Comparison of ENCODE assay signal across 8 mouse cellular contexts in genomic region chr2:75588572-75588971, GRCm38 (mm10).
DNase-seq lines count a peak whose midpoint lies in the region; ATAC-seq and TF ChIP-seq lines count a peak whose summit lies in the region.

No protein-coding gene starts in this region.

- no peak overlapping the region for H3K4me2 ChIP-seq in kidney, embryonic 14.5 days (replicated peaks; ENCODE audit: low read depth, low read length)
- no peak overlapping the region for H3K4me2 ChIP-seq in kidney, postnatal 0 days (ENCODE audit: low read length)

- no peaks in the 10 kb centered on the region for H3K9me3 ChIP-seq in kidney, embryonic 14.5 days (ENCODE audit: control insufficient read depth, low read length)
- H3K9me3 ChIP-seq in kidney, postnatal 0 days (replicated peaks; ENCODE audit: low read length) = no peaks in the 10 kb centered on the region

- TF ChIP-seq POLR2A in kidney, adult 2 months (IDR thresholded peaks at IDR 0.05; ENCODE audit: low read depth, low read length) = no peak

- H3K4me1 ChIP-seq in kidney, adult 2 months (ENCODE audit: control insufficient read depth, insufficient read depth, low read length) = no peaks in the 10 kb centered on the region; the same call in 1 of the 2 replicates
- peaks cover 11% of the 10 kb centered on the region for H3K4me1 ChIP-seq in kidney, embryonic 14.5 days (ENCODE audit: control insufficient read depth, insufficient read depth, low read length)
- peaks cover 8% of the 10 kb centered on the region; the same call in 1 of the 2 replicates for H3K4me1 ChIP-seq in kidney, postnatal 0 days (replicated peaks; ENCODE audit: insufficient read depth, low read length)

- TF ChIP-seq CTCF in kidney, adult 2 months (conservative IDR thresholded peaks at IDR 0.05; ENCODE audit: insufficient read depth, insufficient read length, low read depth, low read length) = peak; percentile 26; the same call in 1 of the 2 replicates
- peak; percentile 96 for TF ChIP-seq CTCF in kidney, postnatal 0 days (IDR thresholded peaks at IDR 0.05; ENCODE audit: low read depth)

- no peak overlapping the region for H3K4me3 ChIP-seq in kidney, adult 2 months (ENCODE audit: insufficient read depth, low read depth, low read length)
- no peak overlapping the region for H3K4me3 ChIP-seq in kidney, embryonic 14.5 days (ENCODE audit: low read length)
- H3K4me3 ChIP-seq in kidney, postnatal 0 days (replicated peaks; ENCODE audit: low read depth, low read length) = no peak overlapping the region

- no peak overlapping the region for H3K27ac ChIP-seq in kidney, adult 2 months (ENCODE audit: insufficient read depth, low read depth, low read length)
- no peak overlapping the region for H3K27ac ChIP-seq in kidney, embryonic 14.5 days (ENCODE audit: low read depth, low read length)
- H3K27ac ChIP-seq in kidney, postnatal 0 days = no peak overlapping the region

- peak; percentile 88 for DNase-seq in kidney, adult 2 months
- peak; percentile 81 for DNase-seq in ZHBTc4 (ENCODE audit: low read depth, low spot score)
- DNase-seq in kidney, postnatal 0 days (ENCODE audit: low spot score) = peak; percentile 94
- peak; percentile 17 to 66 for DNase-seq in lung, adult 18-20 months
- peak; percentile 70 for DNase-seq in retina, postnatal 7 days (ENCODE audit: low read depth, low spot score)
- DNase-seq in ovary, postnatal 36 days (ENCODE audit: low spot score) = no peak

- H3K9ac ChIP-seq in kidney, embryonic 14.5 days (ENCODE audit: low read depth, low read length) = no peak overlapping the region
- H3K9ac ChIP-seq in kidney, postnatal 0 days (ENCODE audit: low read depth, low read length) = no peak overlapping the region

- no peaks in the 10 kb centered on the region for H3K36me3 ChIP-seq in kidney, adult 2 months (ENCODE audit: control insufficient read depth, insufficient read depth, low read length)
- H3K36me3 ChIP-seq in kidney, embryonic 14.5 days (ENCODE audit: control insufficient read depth, insufficient read depth, low read length) = no peaks in the 10 kb centered on the region
- no peaks in the 10 kb centered on the region for H3K36me3 ChIP-seq in kidney, postnatal 0 days (ENCODE audit: insufficient read depth, low read length)

- 5% methylated on average over 6 of the region's 6 CpGs for WGBS in kidney, adult 2 months
- WGBS in kidney, embryonic 14.5 days = 2% methylated on average over 6 of the region's 6 CpGs
- 3% methylated on average over 6 of the region's 6 CpGs for WGBS in kidney, postnatal 0 days

- no peak for ATAC-seq in kidney, embryonic 14.5 days (ENCODE audit: low FRiP score, low TSS enrichment)
- 0 out of 2 replicates have a peak, but pooled peaks have one; percentile 51 for ATAC-seq in erythroblast, adult 5-6 weeks (replicated peaks; ENCODE audit: low FRiP score, poor library complexity, severe bottlenecking)
- ATAC-seq in kidney, postnatal 0 days (replicated peaks; ENCODE audit: low FRiP score, low read depth) = 0 out of 2 replicates have a peak, but pooled peaks have one; percentile 11

- H3K27me3 ChIP-seq in kidney, adult 2 months (replicated peaks; ENCODE audit: control insufficient read depth, insufficient read depth, low read length) = no peaks in the 10 kb centered on the region
- H3K27me3 ChIP-seq in kidney, embryonic 14.5 days (ENCODE audit: control insufficient read depth, insufficient read depth, low read length) = no peaks in the 10 kb centered on the region
- H3K27me3 ChIP-seq in kidney, postnatal 0 days (ENCODE audit: insufficient read depth, low read length) = no peaks in the 10 kb centered on the region
